ENCODE assay signal across 31 mouse cellular contexts in genomic region chr10:71798638-71799037, GRCm38 (mm10).
"Had no signal": no experiment of that assay in that cellular context is flagged by ENCODE, and none has a peak within 500 bp of the region (broad histone marks: within the 10 kb centered on the region; RNA-seq: fewer than 3 reads in every experiment).

No protein-coding gene starts in this region.

- H3K27ac ChIP-seq: limb, embryonic 10.5 days; limb, embryonic 12.5 days; limb, embryonic 13.5 days; limb, embryonic 15.5 days; liver, embryonic 12.5 days; liver, embryonic 13.5 days; liver, embryonic 14.5 days; liver, embryonic 15.5 days; lung, embryonic 15.5 days; macrophage; midbrain, embryonic 10.5 days; midbrain, embryonic 12.5 days; midbrain, embryonic 13.5 days; midbrain, embryonic 15.5 days; neural tube, embryonic 12.5 days had no signal

- H3K36me3 ChIP-seq: limb, embryonic 10.5 days; limb, embryonic 12.5 days; limb, embryonic 13.5 days; limb, embryonic 15.5 days; liver, embryonic 12.5 days; liver, embryonic 13.5 days; liver, embryonic 15.5 days; lung, embryonic 15.5 days; midbrain, embryonic 10.5 days; midbrain, embryonic 12.5 days; midbrain, embryonic 13.5 days; midbrain, embryonic 15.5 days; neural tube, embryonic 12.5 days had no signal

- ATAC-seq: liver, embryonic 12.5 days; liver, postnatal 0 days; lung, postnatal 0 days; midbrain, embryonic 13.5 days; midbrain, embryonic 15.5 days; midbrain, embryonic 16.5 days had no signal

- H3K27me3 ChIP-seq: limb, embryonic 12.5 days; limb, embryonic 13.5 days; limb, embryonic 15.5 days; liver, embryonic 12.5 days; liver, embryonic 13.5 days; liver, embryonic 15.5 days; lung, embryonic 15.5 days; megakaryocyte, embryonic 14.5 days; midbrain, embryonic 12.5 days; midbrain, embryonic 13.5 days; midbrain, embryonic 15.5 days; neural tube, embryonic 12.5 days had no signal

- H3K4me2 ChIP-seq: limb, embryonic 12.5 days; limb, embryonic 13.5 days; limb, embryonic 15.5 days; liver, embryonic 11.5 days; liver, embryonic 12.5 days; liver, embryonic 13.5 days; liver, embryonic 15.5 days; lung, embryonic 14.5 days; lung, embryonic 15.5 days; midbrain, embryonic 11.5 days; midbrain, embryonic 12.5 days; midbrain, embryonic 13.5 days; midbrain, embryonic 15.5 days; neural tube, embryonic 12.5 days had no signal

- H3K4me1 ChIP-seq: limb, embryonic 10.5 days; limb, embryonic 15.5 days; liver, embryonic 12.5 days; liver, embryonic 13.5 days; liver, embryonic 15.5 days; lung, embryonic 15.5 days; megakaryocyte, embryonic 14.5 days; midbrain, embryonic 10.5 days; midbrain, embryonic 12.5 days; midbrain, embryonic 13.5 days; midbrain, embryonic 15.5 days; neural tube, embryonic 12.5 days had no signal

- H3K9ac ChIP-seq: limb, embryonic 12.5 days; limb, embryonic 13.5 days; limb, embryonic 15.5 days; liver, embryonic 12.5 days; liver, embryonic 13.5 days; liver, embryonic 14.5 days; liver, embryonic 15.5 days; liver, postnatal 0 days; lung, embryonic 14.5 days; lung, embryonic 15.5 days; midbrain, embryonic 12.5 days; midbrain, embryonic 13.5 days; midbrain, embryonic 15.5 days; neural tube, embryonic 12.5 days had no signal

- H3K9me3 ChIP-seq: limb, embryonic 10.5 days; limb, embryonic 12.5 days; limb, embryonic 13.5 days; limb, embryonic 15.5 days; liver, embryonic 13.5 days; liver, embryonic 15.5 days; lung, embryonic 15.5 days; midbrain, embryonic 10.5 days; midbrain, embryonic 12.5 days; midbrain, embryonic 13.5 days; midbrain, embryonic 15.5 days; neural tube, embryonic 12.5 days had no signal

- H3K4me3 ChIP-seq: limb, embryonic 10.5 days; limb, embryonic 12.5 days; limb, embryonic 13.5 days; limb, embryonic 15.5 days; liver, embryonic 12.5 days; liver, embryonic 13.5 days; liver, embryonic 15.5 days; lung, embryonic 15.5 days; megakaryocyte, embryonic 14.5 days; midbrain, embryonic 10.5 days; midbrain, embryonic 12.5 days; midbrain, embryonic 13.5 days; midbrain, embryonic 15.5 days; myocyte; neural tube, embryonic 12.5 days had no signal

- DNase-seq: left cerebral cortex, postnatal 4 days; liver; liver, embryonic 13.5 days; liver, postnatal 0 days; lung, adult 18-20 months; lung, adult 2 months; lung, embryonic 14.5 days; lung, postnatal 10 days; lung, postnatal 14 days; lung, postnatal 36 days; lung, postnatal 4 days had no signal
